Mouse (Mus musculus): ENCODE data around the gene Vmn1r218.
"Not testable (repeated sequence)": the region's sequence is repeated elsewhere in the genome, so short reads cannot be mapped to it uniquely, and the experiment has no call there.

The Vmn1r218 gene

GRCm38 (mm10) chr13:23133099-23133498 is at the start of gene Vmn1r218:
Gene Vmn1r218, plus strand, starts transcription at chr13:23133155.
- DNase-seq = no peak

DNA sequence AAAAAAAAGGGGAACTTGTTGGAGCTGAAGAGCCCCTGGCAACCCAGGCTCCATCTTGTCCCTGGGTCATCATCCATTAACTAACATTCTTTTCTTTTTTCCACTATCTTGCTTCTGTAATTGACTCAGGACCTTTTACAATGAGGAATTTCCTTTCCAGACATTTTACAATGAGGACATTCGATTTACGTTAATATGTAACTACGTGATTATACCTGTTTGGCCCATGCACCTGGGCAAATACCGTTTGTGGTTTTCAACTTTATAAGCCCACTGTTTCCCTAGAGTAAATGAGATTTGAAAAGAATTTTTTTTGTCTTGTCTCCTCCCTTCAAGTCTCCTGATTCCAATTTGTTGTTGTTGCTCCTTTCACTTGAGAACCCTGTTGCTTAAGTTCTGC is 38.6 kb upstream of the Vmn1r218 start:
- no peak for DNase-seq

DNA sequence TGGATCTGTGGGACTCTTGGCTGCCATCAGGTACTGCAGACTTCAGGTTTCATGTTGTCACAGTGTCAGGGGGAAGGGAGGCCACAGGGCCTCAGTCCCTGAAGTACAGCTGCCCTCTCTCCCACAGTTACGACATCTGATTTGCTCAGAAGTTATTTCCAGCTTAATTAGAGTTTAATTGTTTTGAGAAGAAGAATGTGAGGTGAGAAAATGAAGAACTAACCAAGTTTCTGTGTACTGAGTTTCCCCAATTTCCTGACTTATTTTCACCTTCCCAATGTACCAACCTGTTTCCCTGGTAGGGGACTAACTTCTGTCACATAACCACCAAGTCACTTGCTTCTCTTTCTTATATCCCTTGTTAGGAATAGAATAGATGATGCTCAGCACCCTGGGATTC is 14.8 kb upstream of the Vmn1r218 start, which contains the start of gene Vmn1r217:
TSS of gene Vmn1r217 (minus strand) at position 101 of the 400 bp plus-strand sequence.
- not testable (repeated sequence) for DNase-seq

DNA sequence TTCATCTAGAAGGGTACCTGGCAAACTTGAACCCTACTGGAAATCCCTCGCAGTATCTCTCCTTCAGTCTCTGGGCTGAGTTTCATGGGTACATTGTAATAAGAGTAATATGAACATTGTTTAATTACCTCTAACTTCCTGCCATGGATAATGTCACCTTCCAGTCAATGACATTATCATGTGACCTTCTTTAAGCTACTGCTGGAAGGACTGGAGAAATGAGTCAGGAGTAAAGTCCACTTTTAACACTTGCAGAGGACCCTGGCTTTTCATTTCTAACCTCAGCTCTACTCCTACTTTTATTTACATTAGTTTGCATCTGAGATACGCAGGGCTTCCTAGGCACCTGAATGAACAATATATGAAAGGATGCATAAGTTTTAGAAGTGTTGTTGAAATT is 12.3 kb upstream of the Vmn1r218 start:
- no peak for DNase-seq

GRCm38 (mm10) chr13:23133501-23133900 is 546 bp downstream of the Vmn1r218 start:
- no peak for DNase-seq

- DNase-seq = no peak
These were observed 5.9 kb downstream of the Vmn1r218 start for GRCm38 (mm10) chr13:23138880-23139279.

DNA sequence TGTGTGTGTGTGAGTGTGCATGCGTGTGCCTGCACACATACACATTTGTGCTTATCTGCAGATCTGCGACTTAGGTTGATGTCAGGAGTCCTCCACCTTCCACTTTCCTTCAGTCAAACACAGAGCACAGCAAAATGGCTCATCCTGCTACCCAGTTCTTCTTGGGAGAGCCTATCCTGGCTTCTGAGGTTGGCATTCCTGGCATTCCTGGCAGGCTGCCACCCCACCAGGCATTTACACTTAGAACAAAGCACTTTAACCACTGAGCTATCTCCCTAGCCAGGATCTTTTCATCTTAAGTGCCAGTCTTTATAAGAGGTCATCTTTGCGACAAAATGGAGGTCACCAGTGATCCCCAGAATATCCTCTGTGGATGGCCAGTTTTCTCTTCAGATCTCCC is 24.9 kb downstream of the Vmn1r218 start:
- DNase-seq = no peak

DNA sequence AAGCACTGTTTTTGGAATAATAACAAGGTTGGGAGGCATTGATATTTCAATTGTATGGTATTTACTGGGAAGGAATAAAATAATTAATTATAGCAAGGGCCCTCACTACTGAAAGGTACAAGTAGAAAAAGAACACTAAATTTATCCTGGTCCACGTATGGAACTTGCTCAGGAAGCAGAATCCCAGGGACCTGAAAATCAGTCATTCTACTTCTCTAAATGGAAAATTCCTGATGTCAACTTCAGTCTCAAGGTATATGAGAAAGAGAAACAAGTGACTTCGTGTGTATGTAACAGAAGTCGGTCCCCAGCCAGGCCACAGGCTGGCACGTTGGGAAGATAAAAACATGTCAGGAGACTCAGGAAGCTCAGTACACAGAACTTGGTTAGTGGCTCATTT is 26.1 kb downstream of the Vmn1r218 start, which contains the start of gene Vmn1r219:
TSS of gene Vmn1r219 (plus strand) at position 301 of the 400 bp plus-strand sequence.
- DNase-seq = no peak

DNA sequence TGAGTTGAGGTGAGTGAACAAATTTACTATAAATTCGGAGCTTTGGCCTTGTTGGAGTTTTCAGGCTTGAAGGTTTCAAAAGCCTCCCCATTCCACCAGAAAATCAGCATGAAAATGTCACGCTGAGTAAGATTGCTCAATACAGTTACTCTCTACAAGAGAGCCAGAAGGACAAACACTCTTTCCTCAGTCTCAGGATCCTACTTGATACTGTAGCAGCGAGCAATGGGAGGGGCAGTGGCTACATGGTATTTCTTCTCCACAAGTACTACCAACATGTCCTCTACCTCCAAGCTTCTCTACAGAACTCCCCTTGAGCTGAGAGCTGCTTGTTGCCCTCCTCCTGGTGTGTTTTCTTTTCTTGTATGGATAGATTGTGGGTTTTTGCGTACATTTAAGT is 33.5 kb downstream of the Vmn1r218 start:
- not testable (repeated sequence) for DNase-seq

DNA sequence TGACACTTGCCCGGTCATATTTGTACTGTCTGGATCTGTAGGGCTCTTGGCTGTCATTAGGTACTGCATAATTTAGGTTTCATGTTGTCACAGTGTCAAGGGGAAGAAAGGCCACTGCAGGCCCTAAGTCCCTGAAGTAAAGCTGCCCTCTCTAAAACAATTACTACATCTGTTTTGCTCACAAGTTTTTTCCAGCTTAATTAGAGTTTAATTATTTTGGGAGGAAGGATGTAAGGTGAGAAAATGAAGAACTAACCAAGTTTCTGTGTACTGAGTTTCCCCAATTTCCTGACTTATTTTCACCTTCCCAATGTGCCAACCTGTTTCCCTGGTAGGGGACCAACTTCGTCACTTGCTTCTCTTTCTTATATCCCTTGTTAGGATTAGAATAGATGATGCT is 54.9 kb downstream of the Vmn1r218 start, which contains the start of gene Vmn1r220:
TSS of gene Vmn1r220 (minus strand) at position 101 of the 400 bp plus-strand sequence.
- DNase-seq = no peak
